Comparison of ENCODE assay signal across 10 mouse cellular contexts in the genomic region with DNA sequence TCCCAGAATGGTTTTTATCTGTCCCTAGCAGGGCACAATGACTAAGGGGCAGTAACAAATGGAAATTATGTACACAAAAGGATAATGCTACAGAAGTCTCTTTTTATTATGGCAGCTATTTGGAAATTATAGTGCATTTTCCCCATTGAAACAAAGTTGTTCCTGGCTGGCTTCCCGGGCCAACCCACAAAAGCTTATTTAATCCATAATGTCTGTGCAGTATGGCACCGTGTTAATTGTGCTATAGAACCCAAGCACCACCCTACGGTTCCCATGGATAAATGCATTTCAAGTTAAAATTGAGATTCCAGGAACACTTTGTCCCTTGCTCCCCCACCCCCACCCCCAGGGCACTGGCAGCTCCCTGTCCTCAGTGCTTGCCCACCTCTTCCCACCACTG.
"Had no signal": no experiment of that assay in that cellular context is flagged by ENCODE, and none has a peak within 500 bp of the region (broad histone marks: within the 10 kb centered on the region; RNA-seq: fewer than 3 reads in every experiment).

No protein-coding gene starts in this region.

- DNase-seq: kidney, adult 11 months; kidney, adult 9 months; kidney, postnatal 4 days; lung, embryonic 14.5 days; lung, postnatal 10 days; lung, postnatal 4 days; midbrain, embryonic 14.5 days; thymus, adult 18-20 months; thymus, postnatal 14 days had no signal

- ATAC-seq: liver, embryonic 12.5 days had no signal
